Mouse (Mus musculus) thymus, adult 2 months (tissue): ENCODE results near the gene Gipc2.

Source experiments
- CTCF ChIP-seq: fragments of 200-500 bp; IDR thresholded peaks from 2 replicates; pipeline ENCODE4 v1.5.1; 2012; ENCODE audit warnings: mild to moderate bottlenecking, control low read depth, low read length, moderate library complexity, borderline replicate concordance; ENCODE audit not compliant: control insufficient read depth, poor library complexity, insufficient read depth; ENCODE audit errors: extremely low read depth
- POLR2A ChIP-seq: fragments of 200-500 bp; IDR thresholded peaks from 2 replicates; pipeline ENCODE4 v1.6.1; 2012; ENCODE audit warnings: mild to moderate bottlenecking, low read length, control low read depth, moderate library complexity; ENCODE audit not compliant: control insufficient read depth, poor library complexity, insufficient read depth; ENCODE audit errors: extremely low read depth

GRCm38 (mm10) chr3:152100119-152100818 lies 65.8 kb downstream of the Gipc2 start:
- TF ChIP-seq POLR2A (no peak), CTCF (no peak)
